Mouse (Mus musculus): ENCODE measurements at regions not wholly inside any gene's neighbourhood (a gene's known extent, or its start where the extent isn't known, plus 50 kb on each side); places are given as distances from the start of the nearest gene placed in this dataset.

DNA sequence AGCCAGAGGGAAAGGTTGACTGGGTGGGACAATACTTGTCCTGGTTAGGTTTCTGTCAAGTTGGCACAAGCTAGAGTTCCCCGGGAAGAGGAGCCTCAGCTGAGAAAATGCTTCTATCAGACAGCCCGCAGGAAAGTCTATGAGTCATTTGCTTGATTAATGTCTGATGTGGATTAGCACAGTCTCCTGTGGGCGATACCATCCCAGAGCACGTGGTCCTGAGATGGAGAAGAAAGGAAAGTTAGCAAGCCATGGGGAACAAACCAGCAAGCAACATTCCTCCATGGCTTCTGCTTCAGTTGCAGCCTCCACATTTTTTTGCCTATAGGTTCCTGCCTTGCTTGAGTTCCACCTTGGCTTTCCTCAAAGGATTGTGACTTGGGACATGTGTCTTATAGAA is 121.8 kb downstream of the Rchy1 start:
- no peak for TF ChIP-seq CTCF (IDR thresholded peaks at IDR 0.05; ENCODE audit: low read depth)
- no peak for TF ChIP-seq EP300 (IDR thresholded peaks at IDR 0.05; ENCODE audit: low read depth)
